Mouse (Mus musculus) MEL (cell line): ENCODE data around the gene Syce3. TPM values are rescaled to one million over a fixed set of nuclear protein-coding genes. Genes with fewer than 3 reads are reported as not detected.

ENCODE experiments used
- DNase-seq: peaks from one replicate; pipeline ENCODE4 v3.0.0; 2011; ENCODE audit warnings: low read depth, low spot score
- H3K27ac ChIP-seq: 2 replicates; pipeline ENCODE4 v1.5.1; 2012; ENCODE audit warnings: low read depth, mild to moderate bottlenecking, control low read depth, low read length, moderate library complexity; ENCODE audit not compliant: control insufficient read depth
- H3K27me3 ChIP-seq, 2 experiments: fragments of 150-350 bp in 1 of 2; sonication (generic) in 1 of 2; 2 replicates each; pipeline ENCODE4 v1.6.1; 2012; ENCODE audit warnings: low read length in 2 of 2, mild to moderate bottlenecking in 2 of 2, improper control_type of control experiment in 1 of 2, moderate library complexity in 1 of 2; ENCODE audit not compliant: insufficient read depth in 2 of 2, control insufficient read depth in 1 of 2
- H3K36me3 ChIP-seq, 2 experiments: 2 replicates each; pipeline ENCODE4 v1.6.1; 2012 to 2014; ENCODE audit warnings: low read length in 2 of 2, improper control_type of control experiment in 1 of 2, inconsistent platforms in 1 of 2, mild to moderate bottlenecking in 1 of 2; ENCODE audit not compliant: insufficient read depth in 2 of 2, control insufficient read depth in 1 of 2
- H3K4me1 ChIP-seq, 2 experiments: fragments of 150-350 bp in 1 of 2; sonication (generic) in 1 of 2; 2 replicates each; pipeline ENCODE4 v1.6.1; 2012; ENCODE audit warnings: low read length in 2 of 2, improper control_type of control experiment in 1 of 2, mild to moderate bottlenecking in 1 of 2; ENCODE audit not compliant: insufficient read depth in 2 of 2, control insufficient read depth in 1 of 2
- H3K4me3 ChIP-seq, 2 experiments: fragments of 150-350 bp in 1 of 2; sonication (generic) in 1 of 2; 2 replicates each; pipeline ENCODE4 v1.5.1; 2012; ENCODE audit warnings: low read depth in 2 of 2, low read length in 2 of 2, mild to moderate bottlenecking in 2 of 2, moderate library complexity in 2 of 2, control low read depth in 1 of 2, improper control_type of control experiment in 1 of 2; ENCODE audit not compliant: control insufficient read depth in 1 of 2, insufficient read depth in 1 of 2
- H3K79me2 ChIP-seq: 2 replicates; pipeline ENCODE4 v1.6.1; 2012; ENCODE audit warnings: mild to moderate bottlenecking, low read length, moderate library complexity; ENCODE audit not compliant: control insufficient read depth, poor library complexity, insufficient read depth
- H3K9ac ChIP-seq: 2 replicates; pipeline ENCODE4 v1.6.1; 2012; ENCODE audit warnings: low read depth, mild to moderate bottlenecking, control low read depth, low read length, moderate library complexity; ENCODE audit not compliant: control insufficient read depth, poor library complexity, severe bottlenecking
- H3K9me3 ChIP-seq: fragments of 150-350 bp; sonication (generic); replicated peaks from 2 replicates; pipeline ENCODE4 v1.6.1; 2012; ENCODE audit warnings: mild to moderate bottlenecking, low read length, improper control_type of control experiment, moderate library complexity; ENCODE audit not compliant: insufficient read depth
- BHLHE40 ChIP-seq: IDR thresholded peaks from 2 replicates; pipeline ENCODE4 v1.6.1; 2012; ENCODE audit warnings: low read depth, mild to moderate bottlenecking, inconsistent platforms, low read length, improper control_type of control experiment, borderline replicate concordance
- CHD1 ChIP-seq: IDR thresholded peaks from 2 replicates; pipeline ENCODE4 v1.6.1; 2012; ENCODE audit warnings: low read depth, mild to moderate bottlenecking, inconsistent platforms, low read length, improper control_type of control experiment
- CHD2 ChIP-seq: IDR thresholded peaks from 2 replicates; pipeline ENCODE4 v1.6.1; 2011; ENCODE audit warnings: low read length, improper control_type of control experiment
- CTCF ChIP-seq, 3 experiments: IDR thresholded peaks in 2 of 3; conservative IDR thresholded peaks in 1 of 3; 2 replicates each; pipeline ENCODE4 v1.5.1; 2011 to 2012; ENCODE audit warnings: low read length in 3 of 3, low read depth in 2 of 3, mild to moderate bottlenecking in 2 of 3, improper control_type of control experiment in 1 of 3, inconsistent platforms in 1 of 3, mixed read lengths in 1 of 3, moderate library complexity in 1 of 3; ENCODE audit not compliant: control insufficient read depth in 1 of 3, insufficient read depth in 1 of 3, poor library complexity in 1 of 3, severe bottlenecking in 1 of 3
- E2F4 ChIP-seq: IDR thresholded peaks from 2 replicates; pipeline ENCODE4 v1.6.1; 2011; ENCODE audit warnings: low read depth, low read length, improper control_type of control experiment, borderline replicate concordance
- ELF1 ChIP-seq: IDR thresholded peaks from 2 replicates; pipeline ENCODE4 v1.6.1; 2014; ENCODE audit warnings: low read depth, mild to moderate bottlenecking, inconsistent platforms, low read length, improper control_type of control experiment, moderate library complexity
- EP300 ChIP-seq, 2 experiments: IDR thresholded peaks; 2 replicates each; pipeline ENCODE4 v1.6.1; 2011; ENCODE audit warnings: improper control_type of control experiment in 2 of 2, low read length in 2 of 2, low read depth in 1 of 2, mild to moderate bottlenecking in 1 of 2
- ETS1 ChIP-seq: IDR thresholded peaks from 2 replicates; pipeline ENCODE4 v1.6.1; 2012; ENCODE audit warnings: low read depth, mild to moderate bottlenecking, inconsistent platforms, low read length, improper control_type of control experiment, moderate library complexity
- GABPA ChIP-seq: IDR thresholded peaks from 2 replicates; pipeline ENCODE4 v1.6.1; 2012; ENCODE audit warnings: low read depth, mild to moderate bottlenecking, inconsistent platforms, low read length, improper control_type of control experiment, moderate library complexity
- GATA1 ChIP-seq: IDR thresholded peaks from 2 replicates; pipeline ENCODE4 v1.6.1; 2011; ENCODE audit warnings: low read depth, low read length, improper control_type of control experiment
- HCFC1 ChIP-seq: IDR thresholded peaks from 2 replicates; pipeline ENCODE4 v1.6.1; 2012; ENCODE audit warnings: low read depth, mild to moderate bottlenecking, inconsistent platforms, low read length, improper control_type of control experiment, moderate library complexity
- MAFK ChIP-seq: IDR thresholded peaks from 2 replicates; pipeline ENCODE4 v1.6.1; 2011; ENCODE audit warnings: low read depth, mild to moderate bottlenecking, low read length, improper control_type of control experiment, borderline replicate concordance
- MAX ChIP-seq: IDR thresholded peaks from 2 replicates; pipeline ENCODE4 v1.6.1; 2011; ENCODE audit warnings: low read length, improper control_type of control experiment
- MAZ ChIP-seq: IDR thresholded peaks from 2 replicates; pipeline ENCODE4 v1.6.1; 2012; ENCODE audit warnings: low read depth, mild to moderate bottlenecking, inconsistent platforms, low read length, improper control_type of control experiment
- MXI1 ChIP-seq: IDR thresholded peaks from 2 replicates; pipeline ENCODE4 v1.6.1; 2011; ENCODE audit warnings: mild to moderate bottlenecking, low read depth, low read length, improper control_type of control experiment
- MYB ChIP-seq: IDR thresholded peaks from 2 replicates; pipeline ENCODE4 v1.6.1; 2011; ENCODE audit warnings: mild to moderate bottlenecking, low read depth, low read length, improper control_type of control experiment
- MYC ChIP-seq: IDR thresholded peaks from 2 replicates; pipeline ENCODE4 v1.6.1; 2011; ENCODE audit warnings: low read depth, mild to moderate bottlenecking, low read length, improper control_type of control experiment, moderate library complexity
- NELFE ChIP-seq: IDR thresholded peaks from 2 replicates; pipeline ENCODE4 v1.6.1; 2011; ENCODE audit warnings: low read depth, low read length, improper control_type of control experiment
- POLR2A ChIP-seq, 2 experiments: IDR thresholded peaks; 2 replicates each; pipeline ENCODE4 v1.6.1; 2011 to 2012; ENCODE audit warnings: low read length in 2 of 2, mild to moderate bottlenecking in 2 of 2, control low read depth in 1 of 2, improper control_type of control experiment in 1 of 2, low read depth in 1 of 2, moderate library complexity in 1 of 2; ENCODE audit not compliant: control insufficient read depth in 1 of 2, insufficient read depth in 1 of 2, poor library complexity in 1 of 2
- POLR2AphosphoS2 ChIP-seq: IDR thresholded peaks from 2 replicates; pipeline ENCODE4 v1.6.1; 2011; ENCODE audit warnings: low read length, improper control_type of control experiment
- POLR2AphosphoS5 ChIP-seq: IDR thresholded peaks from 2 replicates; pipeline ENCODE4 v1.6.1; 2012; ENCODE audit warnings: low read depth, borderline replicate concordance, mild to moderate bottlenecking, inconsistent platforms, low read length, moderate library complexity, mixed read lengths
- RAD21 ChIP-seq: IDR thresholded peaks from 2 replicates; pipeline ENCODE4 v1.6.1; 2011; ENCODE audit warnings: mild to moderate bottlenecking, low read depth, low read length, improper control_type of control experiment
- SIN3A ChIP-seq: IDR thresholded peaks from 2 replicates; pipeline ENCODE4 v1.6.1; 2012; ENCODE audit warnings: low read length, improper control_type of control experiment, inconsistent platforms
- SMC3 ChIP-seq: IDR thresholded peaks from 2 replicates; pipeline ENCODE4 v1.6.1; 2011; ENCODE audit warnings: low read depth, low read length, improper control_type of control experiment
- TAL1 ChIP-seq: IDR thresholded peaks from 2 replicates; pipeline ENCODE4 v1.6.1; 2012; ENCODE audit warnings: mild to moderate bottlenecking, inconsistent platforms, low read length, moderate library complexity, mixed read lengths
- TBP ChIP-seq: IDR thresholded peaks from 2 replicates; pipeline ENCODE4 v1.8.0; 2011; ENCODE audit warnings: low read depth, low read length, improper control_type of control experiment
- TCF12 ChIP-seq: IDR thresholded peaks from 2 replicates; pipeline ENCODE4 v1.6.1; 2014; ENCODE audit warnings: low read depth, mild to moderate bottlenecking, inconsistent platforms, low read length, improper control_type of control experiment, moderate library complexity
- UBTF ChIP-seq: IDR thresholded peaks from 2 replicates; pipeline ENCODE4 v1.6.1; 2012; ENCODE audit warnings: low read depth, mild to moderate bottlenecking, inconsistent platforms, low read length, improper control_type of control experiment, moderate library complexity, borderline replicate concordance; ENCODE audit not compliant: insufficient read depth
- USF1 ChIP-seq: IDR thresholded peaks from 2 replicates; pipeline ENCODE4 v1.6.1; 2014; ENCODE audit warnings: low read depth, mild to moderate bottlenecking, inconsistent platforms, low read length, improper control_type of control experiment, moderate library complexity
- ZC3H11A ChIP-seq: IDR thresholded peaks from 2 replicates; pipeline ENCODE4 v1.6.1; 2012; ENCODE audit warnings: low read depth, mild to moderate bottlenecking, inconsistent platforms, low read length, improper control_type of control experiment
- ZKSCAN1 ChIP-seq: IDR thresholded peaks from 2 replicates; pipeline ENCODE4 v1.6.1; 2012; ENCODE audit warnings: low read depth, mild to moderate bottlenecking, inconsistent platforms, low read length, improper control_type of control experiment, moderate library complexity
- ZMIZ1 ChIP-seq: IDR thresholded peaks from 2 replicates; pipeline ENCODE4 v1.6.1; 2012; ENCODE audit warnings: low read depth, mild to moderate bottlenecking, inconsistent platforms, low read length, improper control_type of control experiment, moderate library complexity
- ZNF384 ChIP-seq: IDR thresholded peaks from 2 replicates; pipeline ENCODE4 v1.6.1; 2012; ENCODE audit warnings: low read depth, mild to moderate bottlenecking, inconsistent platforms, low read length, improper control_type of control experiment
- polyA plus RNA-seq, 2 experiments: library from polyadenylated mRNA; stranded (reverse) in 1 of 2; unstranded in 1 of 2; fragments of >175 nt in 1 of 2; fragments of >200 nt in 1 of 2; gene quantifications; 2 replicates each; pipeline versions ENCODE4 v1.2.1 to v1.2.4; 2012; ENCODE audit warnings: low replicate concordance in 2 of 2, low read depth in 1 of 2; ENCODE audit not compliant: insufficient read length in 2 of 2, insufficient read depth in 1 of 2, missing spikeins in 1 of 2
- total RNA-seq: library from RNA; depleted of rRNA; stranded (reverse); fragments of 300-350 nt; gene quantifications from 2 replicates; pipeline ENCODE4 v1.2.3, GENCODE M21; 2012

Gene Syce3
- total and polyA plus RNA-seq, 3 experiments = 1.4 to 1.5 TPM; not detected in 1

DNA sequence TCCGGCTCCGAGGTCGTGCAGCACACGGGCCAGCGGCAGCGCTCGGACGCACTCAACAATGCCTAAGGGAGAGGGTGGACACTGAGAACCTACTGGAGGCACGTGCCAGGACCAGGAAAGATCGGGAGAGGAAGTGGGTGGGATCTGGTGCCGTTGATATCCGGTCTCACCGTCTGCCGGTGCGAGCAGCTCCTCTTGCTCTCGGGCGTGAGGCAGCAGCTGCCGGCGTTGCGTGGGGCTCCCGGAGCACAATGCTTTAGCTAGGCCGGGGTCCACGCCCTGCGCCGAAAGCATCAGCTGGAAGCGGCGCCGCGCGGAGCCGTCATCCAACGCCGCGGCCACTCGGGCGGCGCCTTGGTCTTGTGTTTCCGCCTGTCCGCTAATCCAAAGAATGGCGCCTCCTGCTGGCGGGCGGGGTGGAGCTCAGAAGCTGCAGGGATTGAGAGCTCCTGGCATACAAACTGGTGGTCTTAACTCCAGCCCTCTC is 36.5 kb downstream of the Syce3 start, which contains the start of gene Sco2:
Gene Sco2 (minus strand): TSS at position 85 of the 487 bp plus-strand sequence.
- H3K79me2 ChIP-seq = peaks cover 20% of the 10 kb centered on the region

DNA sequence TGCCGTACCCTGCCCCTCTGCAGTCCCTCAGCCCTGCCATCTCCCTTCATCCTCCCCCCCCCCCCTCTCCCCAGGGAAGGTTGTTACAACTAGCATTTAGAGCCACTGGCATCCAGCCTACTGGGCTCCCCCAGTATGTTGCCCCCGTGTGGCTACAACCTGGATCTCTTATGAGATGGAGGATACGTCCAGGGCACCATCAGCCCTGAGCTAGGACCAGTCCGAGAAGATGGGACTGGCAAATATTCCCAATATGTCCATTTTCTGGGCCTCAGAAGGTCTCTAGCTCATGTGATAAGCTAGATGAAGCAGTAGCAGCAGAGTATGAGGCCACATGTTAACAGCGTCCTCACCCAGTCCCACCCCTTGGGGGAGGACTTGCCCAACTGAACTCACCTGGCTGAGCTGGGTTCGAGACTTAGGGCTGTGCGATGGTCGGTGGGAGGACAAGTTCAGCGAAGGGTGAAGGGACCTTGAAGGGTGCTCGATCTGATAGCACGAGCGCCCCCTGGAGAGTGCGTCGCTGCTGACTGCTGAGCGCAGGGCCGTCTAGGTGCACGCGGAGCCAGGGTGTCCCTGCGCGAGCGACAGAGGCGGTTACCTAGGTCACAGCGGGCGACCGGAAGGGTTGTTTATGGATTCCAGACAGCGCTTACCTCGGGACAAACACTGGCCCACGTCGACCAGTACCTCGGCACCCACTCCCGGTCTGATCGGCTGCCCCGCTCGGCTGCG is 37.1 kb downstream of the Syce3 start:
- peaks cover 20% of the 10 kb centered on the region for H3K79me2 ChIP-seq
- peak overlapping the region; percentile 80 for H3K27ac ChIP-seq
- H3K27me3 ChIP-seq = no peaks in the 10 kb centered on the region
- no peaks in the 10 kb centered on the region for H3K9me3 ChIP-seq
- H3K4me3 ChIP-seq = peak overlapping the region; percentile 63 to 76
- peak overlapping the region; percentile 90 for H3K9ac ChIP-seq
- H3K36me3 ChIP-seq = peaks cover 3 to 5% of the 10 kb centered on the region in 2 experiments; a peak in 3 of 4 replicates
- 0 out of 4 replicates have a peak, but pooled peaks cover 0 to 3% of the 10 kb centered on the region in 2 experiments for H3K4me1 ChIP-seq
- peak; percentile 93 for DNase-seq
- no peak for TF ChIP-seq CHD2
- TF ChIP-seq CTCF (IDR thresholded peaks at IDR 0.05 in 2 of 3, conservative IDR thresholded peaks at IDR 0.05 in 1 of 3; ENCODE audit: control insufficient read depth in 1 of 3, insufficient read depth in 1 of 3, low read depth in 2 of 3, low read length in 3 of 3, poor library complexity in 1 of 3, severe bottlenecking in 1 of 3) = peak; percentile 52 to 80 (median 71); a peak in 5 of 6 replicates
- no peak for TF ChIP-seq TCF12
- TF ChIP-seq GATA1 = 0 out of 2 replicates have a peak, but pooled peaks have one; percentile 6
- 0 out of 2 replicates have a peak, but pooled peaks have one; percentile 35 for TF ChIP-seq HCFC1
- TF ChIP-seq MXI1 = no peak
- TF ChIP-seq SMC3 = peak; percentile 32
- TF ChIP-seq RAD21 = peak; percentile 25; the same call in 1 of the 2 replicates
- TF ChIP-seq ZKSCAN1 = 0 out of 2 replicates have a peak, but pooled peaks have one; percentile 6
- TF ChIP-seq ZC3H11A = no peak
- TF ChIP-seq BHLHE40 = no peak
- TF ChIP-seq ZMIZ1 = peak; percentile 31; the same call in 1 of the 2 replicates
- TF ChIP-seq USF1 = no peak
- no peak for TF ChIP-seq POLR2AphosphoS5
- TF ChIP-seq POLR2AphosphoS2 = peak; percentile 83
- TF ChIP-seq NELFE = no peak
- TF ChIP-seq EP300 (IDR thresholded peaks at IDR 0.05; ENCODE audit: low read depth in 1 of 2, low read length in 2 of 2) = no peak

More for the DNA sequence above, 36.5 kb downstream of the Syce3 start, which contains the start of gene Sco2:
- H3K27me3 ChIP-seq = no peaks in the 10 kb centered on the region
- H3K9ac ChIP-seq = peak within 1 kb of the TSS; percentile 90
- peak within 1 kb of the TSS; percentile 63 to 76 for H3K4me3 ChIP-seq
- H3K4me1 ChIP-seq = 0 out of 4 replicates have a peak, but pooled peaks cover 0 to 3% of the 10 kb centered on the region in 2 experiments
- peaks cover 3 to 5% of the 10 kb centered on the region in 2 experiments; a peak in 3 of 4 replicates for H3K36me3 ChIP-seq
- TF ChIP-seq GATA1 (no peak), MYC (peak; percentile 94), ZC3H11A (peak; percentile 33; the same call in 1 of the 2 replicates), E2F4 (no peak), POLR2AphosphoS5 (peak; percentile 75; the same call in 1 of the 2 replicates), EP300 (IDR thresholded peaks at IDR 0.05; ENCODE audit: low read depth in 1 of 2, low read length in 2 of 2) (0 out of 4 replicates have a peak, but pooled peaks of 1 of the 2 experiments have one; percentile 10), ZNF384 (0 out of 2 replicates have a peak, but pooled peaks have one; percentile 9), CHD1 (no peak), SMC3 (peak; percentile 58), MAFK (no peak), POLR2A (IDR thresholded peaks at IDR 0.05; ENCODE audit: control insufficient read depth in 1 of 2, insufficient read depth in 1 of 2, low read depth in 1 of 2, low read length in 2 of 2, poor library complexity in 1 of 2) (peak; percentile 91), GABPA (no peak), MXI1 (no peak; the same call in none of the 2 replicates), TBP (peak; percentile 61), NELFE (peak; percentile 81), CTCF (IDR thresholded peaks at IDR 0.05 in 2 of 3, conservative IDR thresholded peaks at IDR 0.05 in 1 of 3; ENCODE audit: control insufficient read depth in 1 of 3, insufficient read depth in 1 of 3, low read depth in 2 of 3, low read length in 3 of 3, poor library complexity in 1 of 3, severe bottlenecking in 1 of 3) (peak; percentile 76 to 96 (median 84)), MAX (peak; percentile 96), BHLHE40 (peak; percentile 95), TAL1 (no peak), SIN3A (peak; percentile 88), MYB (no peak), HCFC1 (peak; percentile 71), ELF1 (peak; percentile 72), RAD21 (peak; percentile 20), MAZ (peak; percentile 79; the same call in 1 of the 2 replicates), USF1 (peak; percentile 75), UBTF (no peak), ETS1 (0 out of 2 replicates have a peak, but pooled peaks have one; percentile 32), ZKSCAN1 (no peak)
- H3K9me3 ChIP-seq = no peaks in the 10 kb centered on the region
- H3K27ac ChIP-seq = peak within 1 kb of the TSS; percentile 80
- DNase-seq = peak; percentile 93
